Mouse (Mus musculus) MEL (cell line): ENCODE results near the gene Etfa. TPM values are rescaled to one million over a fixed set of nuclear protein-coding genes. Genes with fewer than 3 reads are reported as not detected.

Experiments
- DNase-seq: peaks from one replicate; pipeline ENCODE4 v3.0.0; 2011; ENCODE audit warnings: low read depth, low spot score
- H3K27ac ChIP-seq: 2 replicates; pipeline ENCODE4 v1.5.1; 2012; ENCODE audit warnings: low read depth, mild to moderate bottlenecking, control low read depth, low read length, moderate library complexity; ENCODE audit not compliant: control insufficient read depth
- H3K27me3 ChIP-seq, 2 experiments: fragments of 150-350 bp in 1 of 2; sonication (generic) in 1 of 2; 2 replicates each; pipeline ENCODE4 v1.6.1; 2012; ENCODE audit warnings: low read length in 2 of 2, mild to moderate bottlenecking in 2 of 2, improper control_type of control experiment in 1 of 2, moderate library complexity in 1 of 2; ENCODE audit not compliant: insufficient read depth in 2 of 2, control insufficient read depth in 1 of 2
- H3K36me3 ChIP-seq, 2 experiments: 2 replicates each; pipeline ENCODE4 v1.6.1; 2012 to 2014; ENCODE audit warnings: low read length in 2 of 2, improper control_type of control experiment in 1 of 2, inconsistent platforms in 1 of 2, mild to moderate bottlenecking in 1 of 2; ENCODE audit not compliant: insufficient read depth in 2 of 2, control insufficient read depth in 1 of 2
- H3K4me1 ChIP-seq, 2 experiments: fragments of 150-350 bp in 1 of 2; sonication (generic) in 1 of 2; 2 replicates each; pipeline ENCODE4 v1.6.1; 2012; ENCODE audit warnings: low read length in 2 of 2, improper control_type of control experiment in 1 of 2, mild to moderate bottlenecking in 1 of 2; ENCODE audit not compliant: insufficient read depth in 2 of 2, control insufficient read depth in 1 of 2
- H3K4me3 ChIP-seq, 2 experiments: fragments of 150-350 bp in 1 of 2; sonication (generic) in 1 of 2; 2 replicates each; pipeline ENCODE4 v1.5.1; 2012; ENCODE audit warnings: low read depth in 2 of 2, low read length in 2 of 2, mild to moderate bottlenecking in 2 of 2, moderate library complexity in 2 of 2, control low read depth in 1 of 2, improper control_type of control experiment in 1 of 2; ENCODE audit not compliant: control insufficient read depth in 1 of 2, insufficient read depth in 1 of 2
- H3K79me2 ChIP-seq: 2 replicates; pipeline ENCODE4 v1.6.1; 2012; ENCODE audit warnings: mild to moderate bottlenecking, low read length, moderate library complexity; ENCODE audit not compliant: control insufficient read depth, poor library complexity, insufficient read depth
- H3K9ac ChIP-seq: 2 replicates; pipeline ENCODE4 v1.6.1; 2012; ENCODE audit warnings: low read depth, mild to moderate bottlenecking, control low read depth, low read length, moderate library complexity; ENCODE audit not compliant: control insufficient read depth, poor library complexity, severe bottlenecking
- H3K9me3 ChIP-seq: fragments of 150-350 bp; sonication (generic); replicated peaks from 2 replicates; pipeline ENCODE4 v1.6.1; 2012; ENCODE audit warnings: mild to moderate bottlenecking, low read length, improper control_type of control experiment, moderate library complexity; ENCODE audit not compliant: insufficient read depth
- BHLHE40 ChIP-seq: IDR thresholded peaks from 2 replicates; pipeline ENCODE4 v1.6.1; 2012; ENCODE audit warnings: low read depth, mild to moderate bottlenecking, inconsistent platforms, low read length, improper control_type of control experiment, borderline replicate concordance
- CHD1 ChIP-seq: IDR thresholded peaks from 2 replicates; pipeline ENCODE4 v1.6.1; 2012; ENCODE audit warnings: low read depth, mild to moderate bottlenecking, inconsistent platforms, low read length, improper control_type of control experiment
- ELF1 ChIP-seq: IDR thresholded peaks from 2 replicates; pipeline ENCODE4 v1.6.1; 2014; ENCODE audit warnings: low read depth, mild to moderate bottlenecking, inconsistent platforms, low read length, improper control_type of control experiment, moderate library complexity
- ETS1 ChIP-seq: IDR thresholded peaks from 2 replicates; pipeline ENCODE4 v1.6.1; 2012; ENCODE audit warnings: low read depth, mild to moderate bottlenecking, inconsistent platforms, low read length, improper control_type of control experiment, moderate library complexity
- HCFC1 ChIP-seq: IDR thresholded peaks from 2 replicates; pipeline ENCODE4 v1.6.1; 2012; ENCODE audit warnings: low read depth, mild to moderate bottlenecking, inconsistent platforms, low read length, improper control_type of control experiment, moderate library complexity
- JUND ChIP-seq: IDR thresholded peaks from 2 replicates; pipeline ENCODE4 v1.6.1; 2011; ENCODE audit warnings: low read depth, mild to moderate bottlenecking, improper control_type of control experiment, low read length
- KAT2A ChIP-seq: conservative IDR thresholded peaks from 2 replicates; pipeline ENCODE4 v1.6.1; 2012; ENCODE audit warnings: low read depth, low read length, improper control_type of control experiment, inconsistent platforms
- MAX ChIP-seq: IDR thresholded peaks from 2 replicates; pipeline ENCODE4 v1.6.1; 2011; ENCODE audit warnings: low read length, improper control_type of control experiment
- MXI1 ChIP-seq: IDR thresholded peaks from 2 replicates; pipeline ENCODE4 v1.6.1; 2011; ENCODE audit warnings: mild to moderate bottlenecking, low read depth, low read length, improper control_type of control experiment
- MYC ChIP-seq: IDR thresholded peaks from 2 replicates; pipeline ENCODE4 v1.6.1; 2011; ENCODE audit warnings: low read depth, mild to moderate bottlenecking, low read length, improper control_type of control experiment, moderate library complexity
- SMC3 ChIP-seq: IDR thresholded peaks from 2 replicates; pipeline ENCODE4 v1.6.1; 2011; ENCODE audit warnings: low read depth, low read length, improper control_type of control experiment
- TAL1 ChIP-seq: IDR thresholded peaks from 2 replicates; pipeline ENCODE4 v1.6.1; 2012; ENCODE audit warnings: mild to moderate bottlenecking, inconsistent platforms, low read length, moderate library complexity, mixed read lengths
- TBP ChIP-seq: IDR thresholded peaks from 2 replicates; pipeline ENCODE4 v1.8.0; 2011; ENCODE audit warnings: low read depth, low read length, improper control_type of control experiment
- UBTF ChIP-seq: IDR thresholded peaks from 2 replicates; pipeline ENCODE4 v1.6.1; 2012; ENCODE audit warnings: low read depth, mild to moderate bottlenecking, inconsistent platforms, low read length, improper control_type of control experiment, moderate library complexity, borderline replicate concordance; ENCODE audit not compliant: insufficient read depth
- USF1 ChIP-seq: IDR thresholded peaks from 2 replicates; pipeline ENCODE4 v1.6.1; 2014; ENCODE audit warnings: low read depth, mild to moderate bottlenecking, inconsistent platforms, low read length, improper control_type of control experiment, moderate library complexity
- ZNF384 ChIP-seq: IDR thresholded peaks from 2 replicates; pipeline ENCODE4 v1.6.1; 2012; ENCODE audit warnings: low read depth, mild to moderate bottlenecking, inconsistent platforms, low read length, improper control_type of control experiment
- polyA plus RNA-seq, 2 experiments: library from polyadenylated mRNA; stranded (reverse) in 1 of 2; unstranded in 1 of 2; fragments of >175 nt in 1 of 2; fragments of >200 nt in 1 of 2; gene quantifications; 2 replicates each; pipeline versions ENCODE4 v1.2.1 to v1.2.4; 2012; ENCODE audit warnings: low replicate concordance in 2 of 2, low read depth in 1 of 2; ENCODE audit not compliant: insufficient read length in 2 of 2, insufficient read depth in 1 of 2, missing spikeins in 1 of 2
- total RNA-seq: library from RNA; depleted of rRNA; stranded (reverse); fragments of 300-350 nt; gene quantifications from 2 replicates; pipeline ENCODE4 v1.2.3, GENCODE M21; 2012

Gene Etfa
- total and polyA plus RNA-seq, 3 experiments = 37.5 to 126 TPM; not detected in 1

DNA sequence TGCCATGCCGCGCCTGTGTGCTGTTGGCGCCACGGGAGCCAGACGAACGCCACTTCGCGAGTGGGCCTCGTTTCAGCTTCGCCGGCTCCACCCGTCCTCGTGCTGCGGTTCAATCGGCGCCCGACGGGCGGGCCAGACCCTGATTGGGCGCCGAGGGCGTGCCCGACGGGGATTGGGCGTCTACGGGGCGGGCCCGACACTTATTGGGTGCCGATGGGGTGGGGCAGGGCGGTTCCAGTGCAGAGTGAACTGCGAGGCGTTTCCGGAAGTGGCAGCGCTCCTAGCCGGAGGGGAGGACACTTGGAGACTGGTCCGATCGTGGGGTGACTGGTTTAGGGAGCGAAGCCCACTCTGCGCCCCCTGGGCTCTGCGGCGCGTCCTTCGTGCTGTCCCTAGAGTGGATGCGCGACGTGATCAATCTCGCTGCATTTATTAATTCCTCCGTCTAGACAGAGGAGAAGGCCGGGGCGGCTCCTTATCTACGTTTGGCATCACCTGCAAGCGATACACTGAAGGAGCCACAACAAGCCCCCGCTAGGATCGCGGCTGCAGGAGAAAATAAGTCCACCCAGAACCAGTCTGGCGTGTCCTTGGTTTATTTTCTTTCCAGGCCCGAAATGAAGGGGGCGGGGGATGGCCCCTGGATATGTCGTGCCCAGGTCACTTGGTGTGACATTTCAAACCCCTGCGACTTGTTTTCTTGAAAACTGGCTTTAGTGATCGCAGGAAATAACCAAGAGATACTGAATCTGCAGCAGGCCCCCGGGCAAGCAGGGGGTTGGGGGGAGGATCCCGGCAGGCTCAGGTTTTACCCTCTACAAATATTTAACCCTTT, 34.4 kb upstream of the Etfa start:
- H3K79me2 ChIP-seq = no peaks in the 10 kb centered on the region
- TF ChIP-seq TBP = no peak
- TF ChIP-seq UBTF = no peak
- no peak for TF ChIP-seq TAL1
- no peak for TF ChIP-seq HCFC1
- no peak for TF ChIP-seq SMC3
- no peak for TF ChIP-seq ZNF384
- no peak for TF ChIP-seq MXI1
- TF ChIP-seq USF1 = no peak
- no peak for TF ChIP-seq CHD1
- no peak for TF ChIP-seq KAT2A
- TF ChIP-seq MYC = no peak
- TF ChIP-seq ELF1 = no peak
- no peak overlapping the region for H3K9ac ChIP-seq
- no peak overlapping the region for H3K4me3 ChIP-seq
- DNase-seq = no peak
- no peak overlapping the region for H3K27ac ChIP-seq
- H3K36me3 ChIP-seq = no peaks in the 10 kb centered on the region
- no peaks in the 10 kb centered on the region for H3K4me1 ChIP-seq
- H3K9me3 ChIP-seq = no peaks in the 10 kb centered on the region
- no peaks in the 10 kb centered on the region for H3K27me3 ChIP-seq

GRCm38 (mm10) chr9:55545556-55546175, 33.6 kb upstream of the Etfa start:
- Histone ChIP-seq H3K4me3 (no peak overlapping the region), H3K4me1 (no peaks in the 10 kb centered on the region), H3K9me3 (no peaks in the 10 kb centered on the region)

More at GRCm38 (mm10) chr9:55545556-55546175, 33.6 kb upstream of the Etfa start:
- Histone ChIP-seq H3K36me3 (no peaks in the 10 kb centered on the region), H3K27me3 (no peaks in the 10 kb centered on the region), H3K9ac (no peak overlapping the region), H3K27ac (no peak overlapping the region), H3K79me2 (no peaks in the 10 kb centered on the region)
- no peak for DNase-seq
- TF ChIP-seq MAX (no peak), MYC (no peak), ETS1 (no peak), BHLHE40 (no peak), JUND (no peak), SMC3 (no peak)
